Comparison of ENCODE assay signal across 27 mouse cellular contexts in the genomic region with DNA sequence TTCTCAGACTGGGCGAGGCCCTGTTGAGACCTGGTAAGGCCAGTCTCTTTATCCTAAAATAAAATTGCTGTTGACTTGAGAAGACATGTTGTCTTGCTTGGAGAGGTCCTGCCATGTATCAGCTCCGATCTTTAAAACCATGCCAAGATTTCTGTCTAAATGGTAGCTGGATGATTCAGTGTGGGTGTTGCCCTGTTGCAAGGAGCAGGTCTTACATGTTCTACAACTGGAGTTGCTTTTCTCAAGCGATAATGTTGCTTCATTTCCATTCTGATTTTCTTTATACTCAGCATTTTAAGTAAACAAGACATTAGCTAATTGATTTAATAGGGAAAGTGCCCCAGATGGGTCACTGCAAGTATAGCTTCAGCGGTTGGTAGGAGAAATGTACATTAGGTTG. TPM values are rescaled to one million over a fixed set of nuclear protein-coding genes. Genes with fewer than 3 reads are reported as not detected.
A peak's percentile ranks its signal among the peaks of the same experiment; 100 is the strongest.
DNase-seq lines count a peak whose midpoint lies in the region; ATAC-seq and TF ChIP-seq lines count a peak whose summit lies in the region.
"Had no signal": no experiment of that assay in that cellular context is flagged by ENCODE, and none has a peak within 500 bp of the region (broad histone marks: within the 10 kb centered on the region; RNA-seq: fewer than 3 reads in every experiment).

No protein-coding gene starts in this region.

- H3K36me3 ChIP-seq in lung, postnatal 0 days (ENCODE audit: insufficient read depth, low read length), result no peaks in the 10 kb centered on the region
- no peaks in the 10 kb centered on the region for H3K36me3 ChIP-seq in embryonic facial prominence, embryonic 14.5 days (ENCODE audit: control insufficient read depth, insufficient read depth, low read length)
- H3K36me3 ChIP-seq: hindbrain, embryonic 10.5 days; hindbrain, embryonic 13.5 days; intestine, embryonic 15.5 days had no signal

- ATAC-seq in lung, postnatal 0 days, result no peak
- no peak for ATAC-seq in embryonic facial prominence, embryonic 14.5 days (ENCODE audit: low read depth)
- ATAC-seq: activated CD4-positive, CD25-positive, alpha-beta regulatory T cell, adult 4 months; CD4-positive, CD25-positive, alpha-beta regulatory T cell, adult 4 months; forebrain, embryonic 13.5 days; forebrain, embryonic 16.5 days; hindbrain, embryonic 16.5 days; intestine, embryonic 15.5 days had no signal

- no peaks in the 10 kb centered on the region for H3K9me3 ChIP-seq in lung, postnatal 0 days (ENCODE audit: low read length)
- no peaks in the 10 kb centered on the region for H3K9me3 ChIP-seq in embryonic facial prominence, embryonic 14.5 days (ENCODE audit: control insufficient read depth, low read length)
- H3K9me3 ChIP-seq: forebrain, embryonic 13.5 days; hindbrain, embryonic 10.5 days; hindbrain, embryonic 13.5 days; intestine, embryonic 15.5 days had no signal

- no peak for TF ChIP-seq EP300 in lung, postnatal 0 days (IDR thresholded peaks at IDR 0.05)

- DNase-seq in lung, postnatal 0 days (ENCODE audit: low spot score), result peak; percentile 25
- DNase-seq in lung, adult 18-20 months, result no peak
- DNase-seq in embryonic facial prominence, embryonic 14.5 days (ENCODE audit: low spot score), result peak; percentile 59
- peak; percentile 98 for DNase-seq in gonadal fat pad, adult 2 months (ENCODE audit: low read depth)
- DNase-seq in MN1 (ENCODE audit: low spot score), result no peak
- no peak for DNase-seq in adrenal gland, postnatal 25 days
- no peak for DNase-seq in heart, postnatal 4 days
- DNase-seq: adrenal gland, adult 8-10 months; adrenal gland, postnatal 36 days; cerebellum, adult 18-20 months; cerebellum, adult 9-11 months; cerebellum, postnatal 36 days; embryo, embryonic 11 days; gastrocnemius, postnatal 10 days; gastrocnemius, postnatal 36 days; heart, adult 11 months; kidney, adult 11 months had no signal

- no peak for TF ChIP-seq CTCF in lung, postnatal 0 days (IDR thresholded peaks at IDR 0.05)

- H3K27me3 ChIP-seq in lung, postnatal 0 days (replicated peaks; ENCODE audit: insufficient read depth, low read length), result 0 out of 2 replicates have a peak, but pooled peaks cover under 1% of the 10 kb centered on the region
- peaks cover 15% of the 10 kb centered on the region for H3K27me3 ChIP-seq in embryonic facial prominence, embryonic 14.5 days (replicated peaks; ENCODE audit: control insufficient read depth, insufficient read depth, low read length)

- peaks cover 5% of the 10 kb centered on the region; the same call in 1 of the 2 replicates for H3K4me1 ChIP-seq in lung, postnatal 0 days (ENCODE audit: insufficient read depth, low read depth, low read length)
- no peaks in the 10 kb centered on the region for H3K4me1 ChIP-seq in embryonic facial prominence, embryonic 14.5 days (ENCODE audit: control insufficient read depth, insufficient read depth, low read length)
- H3K4me1 ChIP-seq: forebrain, embryonic 13.5 days had no signal

- no peak overlapping the region for H3K27ac ChIP-seq in lung, postnatal 0 days (ENCODE audit: low read length)
- 0 out of 2 replicates have a peak overlapping the region, but pooled peaks have one; percentile 28 for H3K27ac ChIP-seq in embryonic facial prominence, embryonic 14.5 days (replicated peaks; ENCODE audit: low read depth, low read length)
- H3K27ac ChIP-seq: forebrain, embryonic 13.5 days; hindbrain, embryonic 10.5 days; hindbrain, embryonic 13.5 days; intestine, embryonic 15.5 days had no signal

- H3K9ac ChIP-seq in lung, postnatal 0 days (replicated peaks; ENCODE audit: low read depth), result no peak overlapping the region
- no peak overlapping the region for H3K9ac ChIP-seq in embryonic facial prominence, embryonic 14.5 days (ENCODE audit: low read depth, low read length)
- H3K9ac ChIP-seq: forebrain, embryonic 13.5 days; hindbrain, embryonic 13.5 days; intestine, embryonic 15.5 days had no signal

- 63% methylated on average over 4 of the region's 4 CpGs for WGBS in lung, postnatal 0 days
- 79% methylated on average over 4 of the region's 4 CpGs for WGBS in embryonic facial prominence, embryonic 14.5 days

- H3K4me3 ChIP-seq in lung, postnatal 0 days (ENCODE audit: low read depth, low read length), result no peak overlapping the region
- no peak overlapping the region for H3K4me3 ChIP-seq in embryonic facial prominence, embryonic 14.5 days (ENCODE audit: low read depth, low read length)
- H3K4me3 ChIP-seq: forebrain, embryonic 13.5 days; hindbrain, embryonic 10.5 days; hindbrain, embryonic 13.5 days; intestine, embryonic 15.5 days had no signal

- H3K4me2 ChIP-seq in lung, postnatal 0 days (replicated peaks; ENCODE audit: low read depth, low read length), result no peak overlapping the region
- no peak overlapping the region for H3K4me2 ChIP-seq in embryonic facial prominence, embryonic 14.5 days (ENCODE audit: low read depth, low read length)
- H3K4me2 ChIP-seq: forebrain, embryonic 13.5 days; heart, embryonic 11.5 days; hindbrain, embryonic 13.5 days; intestine, embryonic 15.5 days had no signal

RNA-seq across cellular contexts. Expression of a gene that starts 5.4 kb away (rescaled TPM):
- polyA plus RNA-seq in lung, postnatal 0 days (2015; fragmentation: Nextera tagmentation; extraction: Ambion mirVana), result 65.5 and 70.9 TPM in 2 replicates
- polyA plus RNA-seq in embryonic facial prominence, embryonic 14.5 days (2014; fragmentation: Nextera tagmentation; extraction: Ambion mirVana), result 237 and 260 TPM in 2 replicates
- polyA plus RNA-seq in gonadal fat pad, adult 2 months (2012; rRNA removed), result 70.5 and 83.5 TPM in 2 replicates
- 1.8 and 2.5 TPM in 2 replicates for total RNA-seq in adrenal gland, postnatal 25 days (2021)
- total RNA-seq in heart, postnatal 4 days (2021), result 100 to 1,000 TPM; 226 to 239 TPM
- total RNA-seq: MEL had no signal

Comparison
In these comparisons a context has a peak if more than half of its experiments do, and no peak if none do; other contexts are left out.
1. DNase-seq: peak in lung, postnatal 0 days (single experiment), embryonic facial prominence, embryonic 14.5 days (single experiment) and gonadal fat pad, adult 2 months (single experiment); none in lung, adult 18-20 months (0 of 2), MN1 (single experiment), adrenal gland, postnatal 25 days (single experiment) and heart, postnatal 4 days (single experiment).